Mouse (Mus musculus) brain, adult 10 weeks (tissue): ENCODE measurements around the gene Ccdc186. TPM values are rescaled to one million over a fixed set of nuclear protein-coding genes. Genes with fewer than 3 reads are reported as not detected.

ENCODE experiments used
- polyA plus RNA-seq: library from polyadenylated mRNA; stranded (reverse); fragments of 350-450 nt; fragmentation: Illumina TruSeq; extraction: RNeasy Lipid Tissue Mini Kit (QIAGEN cat#74804); gene quantifications from one replicate; pipeline ENCODE4 v1.2.3, GENCODE M21; 2015; ENCODE audit warnings: low read depth, low replicate concordance

Gene Ccdc186
- polyA plus RNA-seq, result 29.6 TPM

GRCm38 (mm10) chr19:56821798-56822447, at the start of gene Ccdc186:
Gene Ccdc186 (minus strand): TSS chr19:56822190.

GRCm38 (mm10) chr19:56826047-56826631, 4.1 kb upstream of the Ccdc186 start, which contains the start of gene Tdrd1:
Gene Tdrd1 (plus strand): TSS chr19:56826209.

Other genes starting within 250 kb of the Ccdc186 start
- 15.7 TPM for gene Adrb1, start 100.0 kb downstream of the Ccdc186 start, polyA plus RNA-seq
- 0.28 TPM for gene Tdrd1, start 4.0 kb upstream of the Ccdc186 start, polyA plus RNA-seq
- gene Vwa2, start 52.1 kb upstream of the Ccdc186 start, polyA plus RNA-seq, result not detected
- 8.1 TPM for gene Afap1l2, start 186.0 kb upstream of the Ccdc186 start, polyA plus RNA-seq